Mouse (Mus musculus) heart, embryonic 14.5 days (tissue): Measurements from ENCODE around the gene Fancc. TPM values are rescaled to one million over a fixed set of nuclear protein-coding genes. Genes with fewer than 3 reads are reported as not detected.

Experiments
- ATAC-seq: fragments of 200-750 bp; cut with Nextera tagmentation; 2 replicates; pipeline ENCODE4 v1.8.0; 2017; ENCODE audit warnings: low read depth, moderate TSS enrichment; ENCODE audit not compliant: insufficient number of reproducible peaks, insufficient read depth, low FRiP score
- H3K27ac ChIP-seq, 2 experiments: fragments of 200-500 bp in 1 of 2; fragments of 300-500 bp in 1 of 2; sonication (generic) in 1 of 2; replicated peaks in 1 of 2; 2 replicates each; pipeline ENCODE4 v1.5.1; 2012 to 2014; ENCODE audit warnings: low read depth in 2 of 2, low read length in 2 of 2, control low read depth in 1 of 2, mild to moderate bottlenecking in 1 of 2, mixed read lengths in 1 of 2; ENCODE audit not compliant: control insufficient read depth in 1 of 2, insufficient read depth in 1 of 2
- H3K27me3 ChIP-seq: fragments of 300-500 bp; sonication (generic); 2 replicates; pipeline ENCODE4 v1.6.1; 2014; ENCODE audit warnings: mild to moderate bottlenecking, low read length, control low read depth; ENCODE audit not compliant: control insufficient read depth, insufficient read depth
- H3K36me3 ChIP-seq: fragments of 300-500 bp; sonication (generic); 2 replicates; pipeline ENCODE4 v1.6.1; 2014; ENCODE audit warnings: mild to moderate bottlenecking, control low read depth, low read length, mixed read lengths; ENCODE audit not compliant: control insufficient read depth, insufficient read depth
- H3K4me1 ChIP-seq, 2 experiments: fragments of 200-500 bp in 1 of 2; fragments of 300-500 bp in 1 of 2; sonication (generic) in 1 of 2; 2 replicates each; pipeline ENCODE4 v1.6.1; 2012 to 2014; ENCODE audit warnings: low read length in 2 of 2, control low read depth in 1 of 2, mixed read lengths in 1 of 2; ENCODE audit not compliant: control insufficient read depth in 2 of 2, insufficient read depth in 2 of 2
- H3K4me2 ChIP-seq: fragments of 300-500 bp; sonication (generic); 2 replicates; pipeline ENCODE4 v1.6.1; 2014; ENCODE audit warnings: mild to moderate bottlenecking, low read length
- H3K4me3 ChIP-seq, 2 experiments: fragments of 200-500 bp in 1 of 2; fragments of 300-500 bp in 1 of 2; sonication (generic) in 1 of 2; 2 replicates each; pipeline ENCODE4 v1.5.1; 2012 to 2014; ENCODE audit warnings: low read length in 2 of 2, mild to moderate bottlenecking in 2 of 2, control low read depth in 1 of 2, low read depth in 1 of 2, moderate library complexity in 1 of 2; ENCODE audit not compliant: control insufficient read depth in 1 of 2, insufficient read depth in 1 of 2
- H3K9ac ChIP-seq: fragments of 300-500 bp; sonication (generic); 2 replicates; pipeline ENCODE4 v1.6.1; 2014; ENCODE audit warnings: mild to moderate bottlenecking, low read length
- H3K9me3 ChIP-seq: fragments of 300-500 bp; sonication (generic); 2 replicates; pipeline ENCODE4 v1.6.1; 2016; ENCODE audit warnings: low read length, control low read depth; ENCODE audit not compliant: control insufficient read depth
- WGBS: fragments of 180-500 bp; shearing (Covaris S2); extraction: QIAGEN DNeasy Blood & Tissue Kit; methylation state at CpG from one replicate; pipeline ENCODE4 v1.1.7; 2014; 5-methylcytosine and 5-hydroxymethylcytosine counted together
- polyA plus RNA-seq: library from polyadenylated mRNA; unstranded; fragments of >200 nt; fragmentation: Nextera tagmentation; extraction: Ambion mirVana; gene quantifications from 2 replicates; pipeline ENCODE4 v1.2.1, GENCODE M21; 2014

The Fancc gene
- polyA plus RNA-seq, 1 experiment from 2014 or later, result 15.5 TPM

- H3K36me3 ChIP-seq, result no peaks in the 10 kb centered on the region
- no peak overlapping the region for H3K27ac ChIP-seq
- no peak overlapping the region for H3K4me2 ChIP-seq
- 89% methylated on average over 6 of the region's 6 CpGs for WGBS
- H3K9ac ChIP-seq, result no peak overlapping the region
- H3K4me1 ChIP-seq, result peaks cover 0 to under 1% of the 10 kb centered on the region in 2 experiments; a peak in 1 of 4 replicates
- H3K9me3 ChIP-seq, result no peaks in the 10 kb centered on the region
- no peak for ATAC-seq
- no peaks in the 10 kb centered on the region for H3K27me3 ChIP-seq
- H3K4me3 ChIP-seq, result no peak overlapping the region
These were observed 97.0 kb downstream of the Fancc start for GRCm38 (mm10) chr13:63400069-63400468.

GRCm38 (mm10) chr13:63397420-63397819 lies 99.7 kb downstream of the Fancc start:
- no peak overlapping the region for H3K9ac ChIP-seq
- WGBS, result 83% methylated on average over 1 of the region's 1 CpGs
- no peaks in the 10 kb centered on the region for H3K9me3 ChIP-seq
- H3K27me3 ChIP-seq, result no peaks in the 10 kb centered on the region
- no peaks in the 10 kb centered on the region for H3K36me3 ChIP-seq
- H3K4me1 ChIP-seq, result no peaks in the 10 kb centered on the region
- no peak overlapping the region for H3K4me3 ChIP-seq
- no peak overlapping the region for H3K27ac ChIP-seq
- H3K4me2 ChIP-seq, result no peak overlapping the region
- no peak for ATAC-seq

GRCm38 (mm10) chr13:63394304-63395063 lies 102.6 kb downstream of the Fancc start:
- Histone ChIP-seq H3K27ac (no peak overlapping the region), H3K9ac (no peak overlapping the region), H3K4me2 (no peak overlapping the region), H3K4me1 (no peaks in the 10 kb centered on the region), H3K36me3 (no peaks in the 10 kb centered on the region), H3K4me3 (no peak overlapping the region), H3K9me3 (no peaks in the 10 kb centered on the region), H3K27me3 (no peaks in the 10 kb centered on the region)
- no peak for ATAC-seq
- 83% methylated on average over 7 of the region's 7 CpGs for WGBS

GRCm38 (mm10) chr13:63385234-63385633 lies 111.8 kb downstream of the Fancc start:
- WGBS, result 87% methylated on average over 2 of the region's 2 CpGs
- no peak for ATAC-seq
- Histone ChIP-seq H3K9me3 (no peaks in the 10 kb centered on the region), H3K27ac (no peak overlapping the region), H3K36me3 (no peaks in the 10 kb centered on the region), H3K4me1 (no peaks in the 10 kb centered on the region), H3K9ac (no peak overlapping the region), H3K4me2 (no peak overlapping the region), H3K27me3 (no peaks in the 10 kb centered on the region), H3K4me3 (no peak overlapping the region)

- ATAC-seq, result no peak
- H3K27ac ChIP-seq, result no peak overlapping the region
- H3K9me3 ChIP-seq, result no peaks in the 10 kb centered on the region
- H3K9ac ChIP-seq, result no peak overlapping the region
- no peak overlapping the region for H3K4me3 ChIP-seq
- no peaks in the 10 kb centered on the region for H3K4me1 ChIP-seq
- H3K4me2 ChIP-seq, result no peak overlapping the region
- 89% methylated on average over 3 of the region's 3 CpGs for WGBS
- H3K27me3 ChIP-seq, result no peaks in the 10 kb centered on the region
- H3K36me3 ChIP-seq, result no peaks in the 10 kb centered on the region
These were observed 112.3 kb downstream of the Fancc start for GRCm38 (mm10) chr13:63384775-63385174.

- H3K9me3 ChIP-seq, result no peaks in the 10 kb centered on the region
- no peaks in the 10 kb centered on the region for H3K36me3 ChIP-seq
- no peak overlapping the region for H3K9ac ChIP-seq
- no peaks in the 10 kb centered on the region for H3K27me3 ChIP-seq
- H3K27ac ChIP-seq, result no peak overlapping the region
- no peak overlapping the region for H3K4me2 ChIP-seq
- 70% methylated on average over 2 of the region's 2 CpGs for WGBS
- H3K4me3 ChIP-seq, result no peak overlapping the region
- H3K4me1 ChIP-seq, result no peaks in the 10 kb centered on the region
- ATAC-seq, result no peak
These were observed 114.9 kb downstream of the Fancc start for GRCm38 (mm10) chr13:63382206-63382605.

- H3K27ac ChIP-seq, result no peak overlapping the region
- no peak overlapping the region for H3K4me2 ChIP-seq
- H3K4me1 ChIP-seq, result no peaks in the 10 kb centered on the region
- no peak overlapping the region for H3K9ac ChIP-seq
- no peaks in the 10 kb centered on the region for H3K27me3 ChIP-seq
- WGBS, result 84% methylated on average over 7 of the region's 7 CpGs
- no peak for ATAC-seq
- no peaks in the 10 kb centered on the region for H3K36me3 ChIP-seq
- H3K9me3 ChIP-seq, result no peaks in the 10 kb centered on the region
- no peak overlapping the region for H3K4me3 ChIP-seq
These were observed 123.5 kb downstream of the Fancc start for GRCm38 (mm10) chr13:63373460-63374166.
